Mouse (Mus musculus): ENCODE measurements around the gene Slc16a5.

GRCm38 (mm10) chr11:115424666-115425065 is 37.6 kb upstream of the Slc16a5 start:
- TF ChIP-seq CTCF (IDR thresholded peaks at IDR 0.05) (no peak), POLR2A (IDR thresholded peaks at IDR 0.05; ENCODE audit: insufficient read depth, low read depth, low read length) (no peak), EP300 (IDR thresholded peaks at IDR 0.05; ENCODE audit: insufficient read depth, low read depth, low read length) (no peak)
